ENCODE assay signal across 9 mouse cellular contexts in the genomic region with DNA sequence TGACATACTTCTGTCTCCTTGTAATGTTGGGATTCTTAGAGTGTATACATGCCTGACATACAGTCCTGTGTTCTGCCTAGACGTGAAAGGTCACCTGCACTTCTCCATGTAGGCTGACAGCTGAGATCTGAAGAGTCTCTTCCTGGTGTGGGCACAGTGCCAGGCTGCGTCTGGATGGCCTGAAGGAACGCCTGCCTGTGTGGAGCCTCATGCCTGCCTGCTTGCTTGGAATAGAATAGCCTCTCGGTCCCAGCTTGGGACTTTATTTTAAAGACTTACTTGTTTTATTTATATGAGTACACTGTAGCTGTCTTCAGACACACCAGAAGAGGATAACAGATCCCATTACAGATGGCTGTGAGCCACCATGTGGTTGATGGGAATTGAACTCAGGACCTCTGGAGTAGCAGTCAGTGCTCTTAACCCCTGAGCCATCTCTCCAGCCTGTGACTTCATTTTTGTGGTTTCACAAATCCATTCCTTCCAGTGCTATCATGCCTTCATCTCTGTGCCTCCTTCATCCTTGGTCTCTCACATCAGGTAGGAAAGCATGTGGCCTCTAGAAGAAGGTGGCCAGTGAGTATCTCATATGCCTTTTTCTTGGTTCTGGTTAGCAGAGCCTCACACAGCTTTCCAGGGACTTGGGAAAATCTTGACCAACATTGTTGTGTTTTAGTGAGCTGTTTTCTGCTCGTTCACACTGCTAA. TPM values are rescaled to one million over a fixed set of nuclear protein-coding genes. Genes with fewer than 3 reads are reported as not detected.
DNase-seq lines count a peak whose midpoint lies in the region; ATAC-seq lines count a peak whose summit lies in the region.
"Had no signal": no experiment of that assay in that cellular context is flagged by ENCODE, and none has a peak within 500 bp of the region (broad histone marks: within the 10 kb centered on the region; RNA-seq: fewer than 3 reads in every experiment).

No protein-coding gene starts in this region.

- H3K4me3 ChIP-seq in heart, embryonic 15.5 days = no peak overlapping the region
- H3K4me3 ChIP-seq: neural tube, embryonic 12.5 days had no signal

- 0 out of 2 replicates have a peak overlapping the region, but pooled peaks have one; percentile 5 for H3K9ac ChIP-seq in heart, embryonic 15.5 days
- H3K9ac ChIP-seq: neural tube, embryonic 12.5 days had no signal

- 20% methylated on average over 5 of the region's 5 CpGs for WGBS in heart, embryonic 15.5 days

- DNase-seq in adrenal gland, adult 18-20 months (ENCODE audit: low spot score in 2 of 2) = peak; percentile 38 to 63
- DNase-seq in adrenal gland, adult 8-10 months = no peak
- DNase-seq in right cerebral cortex, postnatal 14 days = peak; percentile 67
- no peak for DNase-seq in right cerebral cortex, postnatal 25 days
- peak; percentile 63 for DNase-seq in lung, postnatal 14 days
- DNase-seq in layer of hippocampus, postnatal 36 days = no peak
- DNase-seq in urinary bladder, postnatal 25 days (ENCODE audit: low spot score) = no peak

- H3K9me3 ChIP-seq in heart, embryonic 15.5 days (replicated peaks) = no peaks in the 10 kb centered on the region
- H3K9me3 ChIP-seq: neural tube, embryonic 12.5 days had no signal

- ATAC-seq in heart, embryonic 15.5 days (replicated peaks; ENCODE audit: insufficient number of reproducible peaks, insufficient read depth, low FRiP score, low read depth) = 0 out of 2 replicates have a peak, but pooled peaks have one; percentile 36

- H3K36me3 ChIP-seq in heart, embryonic 15.5 days = no peaks in the 10 kb centered on the region

- H3K4me1 ChIP-seq in heart, embryonic 15.5 days (replicated peaks) = peaks cover 59% of the 10 kb centered on the region

- no peaks in the 10 kb centered on the region for H3K27me3 ChIP-seq in heart, embryonic 15.5 days
- H3K27me3 ChIP-seq: neural tube, embryonic 12.5 days had no signal

- H3K4me2 ChIP-seq in heart, embryonic 15.5 days = peak overlapping the region; percentile 28
- H3K4me2 ChIP-seq: neural tube, embryonic 12.5 days had no signal

- H3K27ac ChIP-seq in heart, embryonic 15.5 days = peak overlapping the region; percentile 77
- H3K27ac ChIP-seq: neural tube, embryonic 12.5 days had no signal

RNA-seq across cellular contexts. Expression of a gene that starts 26.4 kb away (rescaled TPM):
- 10 to 100 TPM; 56.6 to 64.4 TPM for total RNA-seq in adrenal gland, adult 18-20 months (2021)
- total RNA-seq in adrenal gland, adult 8-10 months (2022) = 10 to 100 TPM; 56.1 to 70.3 (median 60.7) TPM
- 44.8 and 45.1 TPM in 2 replicates for polyA plus RNA-seq in heart, embryonic 15.5 days (2015; fragmentation: Nextera tagmentation; extraction: Ambion mirVana)
- 10 to 100 TPM; 62.6 to 63.3 TPM for total RNA-seq in layer of hippocampus, postnatal 36 days (2021)

RNA-seq across cellular contexts. Expression of a gene that starts 52.2 kb away (rescaled TPM):
- 1 to 10 TPM; 1.8 TPM for total RNA-seq in adrenal gland, adult 18-20 months (2021)
- total RNA-seq in adrenal gland, adult 8-10 months (2022) = 1 to 10 TPM; 1.5 to 4.4 (median 3.3) TPM
- 0.93 and 1.4 TPM in 2 replicates for polyA plus RNA-seq in heart, embryonic 15.5 days (2015; fragmentation: Nextera tagmentation; extraction: Ambion mirVana)
- under 1 TPM; 0.10 to 0.28 TPM for total RNA-seq in layer of hippocampus, postnatal 36 days (2021)

Comparison
In these comparisons a context has a peak if more than half of its experiments do, and no peak if none do; other contexts are left out.
1. DNase-seq: peak in adrenal gland, adult 18-20 months (2 of 2), right cerebral cortex, postnatal 14 days (single experiment) and lung, postnatal 14 days (single experiment); none in adrenal gland, adult 8-10 months (single experiment), right cerebral cortex, postnatal 25 days (single experiment), layer of hippocampus, postnatal 36 days (0 of 2) and urinary bladder, postnatal 25 days (single experiment).